Mouse (Mus musculus): ENCODE measurements around the gene Rbms1.

DNA sequence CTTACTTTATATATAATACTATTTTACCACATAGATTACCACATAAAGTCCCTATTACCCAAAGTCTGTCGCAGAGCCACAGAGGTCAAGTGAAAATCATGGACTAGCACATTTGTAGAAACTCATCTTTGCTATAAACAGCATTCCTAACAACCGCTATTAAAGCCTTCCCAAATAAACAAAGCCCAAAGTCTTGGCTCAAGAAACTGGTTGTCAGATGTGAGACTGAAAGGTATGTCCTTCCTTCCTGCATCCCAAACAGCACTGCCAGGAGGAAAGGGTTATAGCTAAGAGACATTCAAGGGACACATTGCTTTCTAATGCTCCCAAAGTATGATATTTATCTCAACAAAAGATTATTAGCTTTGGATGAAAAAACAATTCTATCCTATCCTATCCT is 106.9 kb downstream of the Rbms1 start:
- TF ChIP-seq POLR2A (IDR thresholded peaks at IDR 0.05; ENCODE audit: borderline replicate concordance, extremely low read depth, low read depth, low read length) (no peak), CTCF (IDR thresholded peaks at IDR 0.05; ENCODE audit: insufficient read depth, low read length) (no peak)
